Mouse (Mus musculus): ENCODE results near the gene Dgkb.

DNA sequence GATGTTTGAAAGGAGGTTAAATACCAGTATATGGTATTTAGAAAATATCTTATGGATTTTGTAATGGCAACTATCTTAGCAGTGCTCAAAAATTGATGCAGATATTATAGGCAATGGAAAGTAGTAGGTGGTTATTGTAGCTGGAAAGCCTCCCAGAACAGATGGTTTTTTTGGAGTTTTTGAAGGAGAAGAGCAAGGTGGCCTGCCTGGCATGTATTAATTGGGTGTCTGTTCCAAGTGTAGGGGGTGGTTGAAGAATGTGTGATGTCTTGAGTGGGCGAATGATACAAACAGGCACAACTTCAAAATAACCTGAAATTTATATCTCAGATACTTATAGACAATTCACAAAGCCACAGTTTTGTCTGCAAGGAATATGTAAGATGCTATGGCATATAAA, 538.9 kb downstream of the Dgkb start:
- TF ChIP-seq POLR2A (IDR thresholded peaks at IDR 0.05; ENCODE audit: borderline replicate concordance, extremely low read depth, insufficient read depth, insufficient read length, poor library complexity, severe bottlenecking) (no peak), CTCF (IDR thresholded peaks at IDR 0.05; ENCODE audit: borderline replicate concordance, extremely low read depth, insufficient read depth, insufficient read length) (no peak)

Data from brain, embryonic 14.5 days (tissue).